ENCODE assay signal across 29 mouse cellular contexts in genomic region chr10:8846258-8846657, GRCm38 (mm10). TPM values are rescaled to one million over a fixed set of nuclear protein-coding genes. Genes with fewer than 3 reads are reported as not detected.
DNase-seq lines count a peak whose midpoint lies in the region; ATAC-seq and TF ChIP-seq lines count a peak whose summit lies in the region.
"Had no signal": no experiment of that assay in that cellular context is flagged by ENCODE, and none has a peak within 500 bp of the region (broad histone marks: within the 10 kb centered on the region; RNA-seq: fewer than 3 reads in every experiment).

No protein-coding gene starts in this region.

- no peak for ATAC-seq in lung, embryonic 14.5 days (ENCODE audit: insufficient read depth)
- no peak for ATAC-seq in midbrain, postnatal 0 days (ENCODE audit: low FRiP score)
- no peak for ATAC-seq in midbrain, embryonic 14.5 days (ENCODE audit: low FRiP score, low TSS enrichment)
- ATAC-seq: activated CD4-positive, CD25-positive, alpha-beta regulatory T cell, adult 4 months; CD4-positive, CD25-positive, alpha-beta regulatory T cell, adult 4 months; forebrain, embryonic 15.5 days had no signal

- no peak overlapping the region for H3K4me3 ChIP-seq in lung, embryonic 14.5 days (ENCODE audit: low read depth, low read length)
- H3K4me3 ChIP-seq in midbrain, postnatal 0 days (ENCODE audit: low read depth, low read length): no peak overlapping the region
- no peak overlapping the region for H3K4me3 ChIP-seq in midbrain, embryonic 14.5 days (replicated peaks; ENCODE audit: low read depth, low read length)
- H3K4me3 ChIP-seq: embryonic facial prominence, embryonic 10.5 days; embryonic facial prominence, embryonic 13.5 days; erythroblast, embryonic 14.5 days; forebrain, embryonic 12.5 days; forebrain, embryonic 15.5 days; heart, embryonic 12.5 days; heart, embryonic 15.5 days; hindbrain, embryonic 10.5 days; hindbrain, embryonic 13.5 days had no signal

- peak overlapping the region; percentile 65 for H3K27ac ChIP-seq in lung, embryonic 14.5 days (ENCODE audit: low read depth)
- no peak overlapping the region for H3K27ac ChIP-seq in midbrain, postnatal 0 days (ENCODE audit: low read depth, low read length)
- no peak overlapping the region for H3K27ac ChIP-seq in midbrain, embryonic 14.5 days (replicated peaks; ENCODE audit: low read depth, low read length)
- H3K27ac ChIP-seq: embryonic facial prominence, embryonic 10.5 days; embryonic facial prominence, embryonic 13.5 days; forebrain, embryonic 12.5 days; forebrain, embryonic 15.5 days; heart, embryonic 15.5 days; hindbrain, embryonic 10.5 days; hindbrain, embryonic 13.5 days had no signal

- H3K27me3 ChIP-seq in lung, embryonic 14.5 days (ENCODE audit: insufficient read depth, low read length): no peaks in the 10 kb centered on the region
- H3K27me3 ChIP-seq in midbrain, postnatal 0 days (ENCODE audit: insufficient read depth, low read length): no peaks in the 10 kb centered on the region
- no peaks in the 10 kb centered on the region for H3K27me3 ChIP-seq in midbrain, embryonic 14.5 days (ENCODE audit: control insufficient read depth, insufficient read depth, low read length)
- H3K27me3 ChIP-seq: embryonic facial prominence, embryonic 13.5 days; forebrain, embryonic 12.5 days; forebrain, embryonic 15.5 days; heart, embryonic 12.5 days; heart, embryonic 15.5 days; hindbrain, embryonic 13.5 days had no signal

- H3K9ac ChIP-seq in lung, embryonic 14.5 days: no peak overlapping the region
- no peak overlapping the region for H3K9ac ChIP-seq in midbrain, postnatal 0 days (replicated peaks; ENCODE audit: low read length, poor library complexity, severe bottlenecking)
- H3K9ac ChIP-seq in midbrain, embryonic 14.5 days (replicated peaks; ENCODE audit: low read length): no peak overlapping the region
- H3K9ac ChIP-seq: embryonic facial prominence, embryonic 13.5 days; forebrain, embryonic 12.5 days; forebrain, embryonic 15.5 days; heart, embryonic 12.5 days; heart, embryonic 15.5 days; hindbrain, embryonic 13.5 days had no signal

- no peak overlapping the region for H3K4me2 ChIP-seq in lung, embryonic 14.5 days
- no peak overlapping the region for H3K4me2 ChIP-seq in midbrain, postnatal 0 days (ENCODE audit: low read depth, low read length, poor library complexity, severe bottlenecking)
- no peak overlapping the region for H3K4me2 ChIP-seq in midbrain, embryonic 14.5 days (ENCODE audit: low read length)
- H3K4me2 ChIP-seq: embryonic facial prominence, embryonic 13.5 days; forebrain, embryonic 12.5 days; forebrain, embryonic 15.5 days; heart, embryonic 12.5 days; heart, embryonic 15.5 days; hindbrain, embryonic 13.5 days had no signal

- 85% methylated on average over 10 of the region's 10 CpGs for WGBS in lung, embryonic 14.5 days
- 93% methylated on average over 10 of the region's 10 CpGs for WGBS in midbrain, postnatal 0 days
- 94% methylated on average over 10 of the region's 10 CpGs for WGBS in midbrain, embryonic 14.5 days

- no peaks in the 10 kb centered on the region for H3K9me3 ChIP-seq in lung, embryonic 14.5 days (ENCODE audit: low read depth, low read length)
- H3K9me3 ChIP-seq in midbrain, postnatal 0 days (ENCODE audit: low read length): no peaks in the 10 kb centered on the region
- no peaks in the 10 kb centered on the region for H3K9me3 ChIP-seq in midbrain, embryonic 14.5 days (ENCODE audit: control insufficient read depth, low read length)
- H3K9me3 ChIP-seq: embryonic facial prominence, embryonic 10.5 days; embryonic facial prominence, embryonic 13.5 days; forebrain, embryonic 12.5 days; forebrain, embryonic 15.5 days; heart, embryonic 12.5 days; heart, embryonic 15.5 days; hindbrain, embryonic 10.5 days; hindbrain, embryonic 13.5 days had no signal

- no peak for TF ChIP-seq CTCF in lung, embryonic 14.5 days (IDR thresholded peaks at IDR 0.05; ENCODE audit: low read depth)
- TF ChIP-seq CTCF in midbrain, postnatal 0 days (IDR thresholded peaks at IDR 0.05): no peak

- peak; percentile 78 for DNase-seq in heart, adult 11 months
- DNase-seq in heart, adult 9 months (ENCODE audit: low spot score in 2 of 2): no peak
- peak; percentile 32 for DNase-seq in lung, embryonic 14.5 days
- no peak for DNase-seq in lung, postnatal 4 days
- peak; percentile 51 for DNase-seq in midbrain, postnatal 0 days (ENCODE audit: low spot score)
- DNase-seq in midbrain, embryonic 14.5 days: no peak
- DNase-seq in brain, adult 2 months (ENCODE audit: low read depth, low spot score): peak; percentile 56
- no peak for DNase-seq in layer of hippocampus, adult 11-12 months (ENCODE audit: low spot score)
- DNase-seq: adrenal gland, postnatal 10 days; adrenal gland, postnatal 36 days; cerebellum, adult 11 months; cerebellum, adult 8-10 months; cerebellum, postnatal 36 days; embryo, embryonic 11 days; gastrocnemius, postnatal 36 days; heart, postnatal 10 days; heart, postnatal 36 days had no signal

- peaks cover 4% of the 10 kb centered on the region; the same call in 1 of the 2 replicates for H3K36me3 ChIP-seq in lung, embryonic 14.5 days (ENCODE audit: insufficient read depth)
- H3K36me3 ChIP-seq in midbrain, postnatal 0 days (ENCODE audit: insufficient read depth, low read length): no peaks in the 10 kb centered on the region
- H3K36me3 ChIP-seq in midbrain, embryonic 14.5 days (ENCODE audit: control insufficient read depth, insufficient read depth, low read length): no peaks in the 10 kb centered on the region
- H3K36me3 ChIP-seq: forebrain, embryonic 15.5 days; heart, embryonic 15.5 days; hindbrain, embryonic 13.5 days had no signal

- peaks cover 16% of the 10 kb centered on the region for H3K4me1 ChIP-seq in lung, embryonic 14.5 days (ENCODE audit: insufficient read depth)
- no peaks in the 10 kb centered on the region for H3K4me1 ChIP-seq in midbrain, postnatal 0 days (ENCODE audit: insufficient read depth, low read length)
- no peaks in the 10 kb centered on the region for H3K4me1 ChIP-seq in midbrain, embryonic 14.5 days (ENCODE audit: control insufficient read depth, insufficient read depth, low read length)
- H3K4me1 ChIP-seq: forebrain, embryonic 15.5 days had no signal

RNA-seq across cellular contexts. Expression of gene Sash1, which starts 39.6 kb away (rescaled TPM):
- polyA plus RNA-seq in lung, embryonic 14.5 days (2014; fragmentation: Nextera tagmentation; extraction: Ambion mirVana): 4.2 and 6.4 TPM in 2 replicates
- total RNA-seq in midbrain, postnatal 0 days (2014; rRNA removed): 47.4 and 64.1 TPM in 2 replicates
- 4.0 and 5.0 TPM in 2 replicates for polyA plus RNA-seq in midbrain, postnatal 0 days (2015; fragmentation: Nextera tagmentation; extraction: Ambion mirVana)
- 3.9 and 4.8 TPM in 2 replicates for polyA plus RNA-seq in midbrain, embryonic 14.5 days (2014; fragmentation: Nextera tagmentation; extraction: Ambion mirVana)
- total RNA-seq: MEL had no signal
- polyA plus RNA-seq: CD4-positive, CD25-positive, alpha-beta regulatory T cell, adult 4 months had no signal

Comparison
In these comparisons a context has a peak if more than half of its experiments do, and no peak if none do; other contexts are left out.
1. DNase-seq: peak in heart, adult 11 months (single experiment), lung, embryonic 14.5 days (single experiment), midbrain, postnatal 0 days (single experiment) and brain, adult 2 months (single experiment); none in heart, adult 9 months (0 of 2), lung, postnatal 4 days (0 of 2), midbrain, embryonic 14.5 days (single experiment) and layer of hippocampus, adult 11-12 months (single experiment).